Mouse (Mus musculus): ENCODE measurements around the gene Epha4. TPM values are rescaled to one million over a fixed set of nuclear protein-coding genes. Genes with fewer than 3 reads are reported as not detected.

Epha4 gene
- polyA plus RNA-seq (2017; shearing (Covaris generic)), result under 1 TPM in 1 of 3 experiments, not detected in 2; 0.39 TPM

- no peak for ATAC-seq
Observed at GRCm38 (mm10) chr1:77514963-77515650, at the start of gene Epha4. Gene Epha4, minus strand, starts transcription at chr1:77515088.

DNA sequence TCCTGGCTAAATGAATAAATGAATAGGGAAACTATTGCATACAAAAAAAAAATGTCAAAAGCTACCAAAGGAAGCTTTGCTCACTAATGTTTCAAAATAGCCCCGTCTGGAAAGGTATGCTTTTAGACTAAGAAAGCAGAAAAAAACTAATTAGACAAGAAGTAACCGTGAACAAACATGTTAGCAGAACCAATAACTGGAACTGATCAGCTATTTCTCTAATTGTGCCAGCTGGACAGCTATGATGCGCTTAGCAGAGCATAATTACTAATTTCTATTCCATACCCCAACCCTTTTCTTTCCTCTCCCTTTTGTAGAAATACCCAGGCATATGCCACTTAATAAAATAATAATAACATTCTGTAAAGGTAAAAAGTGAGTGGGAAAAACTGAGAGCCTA lies 41.3 kb upstream of the Epha4 start:
- no peak for ATAC-seq

GRCm38 (mm10) chr1:77551927-77552326 lies 37.0 kb upstream of the Epha4 start:
- no peak for ATAC-seq

- no peak for ATAC-seq
Observed at GRCm38 (mm10) chr1:77545722-77546121, 30.8 kb upstream of the Epha4 start.

DNA sequence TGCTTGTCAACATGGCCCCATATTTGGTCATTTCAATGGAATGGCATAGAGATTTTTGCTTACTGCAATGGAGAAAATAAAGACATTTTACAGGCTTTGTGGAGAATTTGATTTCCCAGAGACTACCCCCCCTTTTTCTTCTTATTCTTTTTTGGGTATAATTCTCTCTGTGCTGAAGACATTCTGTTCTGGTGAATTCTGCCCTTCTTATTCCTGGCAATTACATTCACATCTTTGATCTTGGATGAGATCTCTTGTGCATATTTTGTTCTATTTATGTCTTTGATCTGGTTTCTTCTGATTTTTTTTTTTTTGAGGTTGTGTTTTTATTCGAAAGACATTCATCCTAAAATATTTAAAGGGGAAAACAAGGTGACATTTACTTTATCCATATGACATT lies 30.1 kb upstream of the Epha4 start:
- no peak for ATAC-seq

DNA sequence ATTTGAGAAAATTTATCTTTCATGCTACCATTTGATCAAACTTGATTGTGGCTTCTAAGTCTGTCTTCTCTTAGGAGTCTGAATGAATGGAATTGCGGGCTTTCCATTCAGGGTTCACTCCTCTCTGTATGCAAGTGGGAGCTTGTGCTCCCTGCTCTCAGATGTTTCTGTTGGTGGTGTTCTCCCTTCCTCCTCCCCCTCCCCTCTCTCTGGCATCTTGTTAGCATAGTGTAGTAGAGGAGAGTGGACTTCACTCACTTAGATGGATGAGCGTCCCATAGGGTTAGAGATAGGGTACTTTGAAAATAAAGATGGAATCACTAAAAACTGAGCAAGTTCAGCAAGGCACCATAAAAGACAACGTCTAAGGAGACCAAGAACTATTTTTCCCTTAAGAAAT lies 29.4 kb upstream of the Epha4 start:
- no peak for ATAC-seq

GRCm38 (mm10) chr1:77539945-77540344 lies 25.1 kb upstream of the Epha4 start:
- no peak for ATAC-seq

DNA sequence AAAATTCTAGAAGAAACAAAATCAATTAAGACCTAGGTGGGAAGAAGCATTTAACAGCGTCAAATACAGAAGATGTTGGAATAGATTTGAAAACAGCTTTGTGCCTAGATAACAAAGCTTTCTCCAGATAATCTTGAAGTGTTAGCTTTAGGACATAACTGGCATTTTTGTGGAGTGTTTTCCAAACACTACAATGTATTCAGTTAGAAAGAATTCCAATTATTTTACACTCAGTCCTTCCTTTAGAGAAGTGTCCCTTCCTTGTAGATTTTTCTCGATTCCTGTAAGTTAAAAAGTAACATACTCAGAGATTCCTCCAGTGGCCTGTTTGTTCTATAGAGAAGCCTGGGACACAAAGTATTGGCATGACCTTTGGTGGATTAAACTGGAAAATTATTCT lies 23.7 kb upstream of the Epha4 start:
- no peak for ATAC-seq

- no peak for ATAC-seq
Observed at GRCm38 (mm10) chr1:77535905-77536304, 21.0 kb upstream of the Epha4 start.

- ATAC-seq, result no peak
Observed at GRCm38 (mm10) chr1:77532576-77533183, 17.8 kb upstream of the Epha4 start.

GRCm38 (mm10) chr1:77531934-77532575 lies 17.2 kb upstream of the Epha4 start:
- ATAC-seq, result no peak

- ATAC-seq, result no peak
Observed at GRCm38 (mm10) chr1:77525082-77525481, 10.2 kb upstream of the Epha4 start.

- ATAC-seq, result no peak
Observed at GRCm38 (mm10) chr1:77523354-77523753, 8.5 kb upstream of the Epha4 start.

DNA sequence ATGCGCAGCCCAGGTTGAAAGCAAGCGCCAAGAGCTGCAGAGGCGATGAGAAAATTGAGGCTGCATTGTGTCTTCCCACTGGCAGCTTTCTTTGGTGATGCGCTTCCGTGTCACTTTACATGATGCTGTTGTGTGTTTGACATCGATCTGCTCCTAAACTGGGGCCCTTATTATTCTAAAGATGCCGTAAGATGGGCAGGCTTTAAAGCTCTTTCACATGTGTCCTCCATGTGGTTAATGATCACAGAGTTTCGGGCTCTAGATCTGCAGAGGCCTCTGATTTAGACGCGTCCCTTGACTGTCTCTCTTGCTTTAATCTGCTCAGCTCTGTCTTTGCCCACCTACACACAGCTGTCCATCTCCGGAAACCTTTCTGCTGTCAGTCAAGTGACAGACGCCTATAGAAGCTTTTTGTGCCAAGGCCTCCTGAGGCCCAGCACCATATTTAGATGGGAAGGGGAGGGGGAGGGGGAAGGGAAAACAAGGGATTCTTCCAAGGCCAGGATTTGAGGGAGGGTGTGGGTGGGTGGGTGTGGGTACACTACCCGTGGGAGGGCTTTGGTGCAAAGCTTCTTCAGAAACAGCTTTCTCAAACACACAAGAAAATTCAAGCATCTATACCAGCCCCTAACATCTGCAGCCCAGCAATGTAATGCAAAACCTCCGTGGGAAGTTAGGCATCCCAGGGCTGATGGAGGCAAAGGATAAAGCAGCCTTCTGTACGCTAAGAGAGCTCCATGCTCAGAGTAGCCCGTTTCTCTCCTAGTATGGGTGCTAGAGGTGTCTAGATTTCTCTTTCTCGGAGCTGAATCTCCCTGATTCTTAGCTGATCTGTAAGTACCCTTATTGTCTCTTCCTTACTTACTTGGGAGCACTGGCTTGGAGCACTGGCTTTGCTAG lies 7.0 kb upstream of the Epha4 start:
- no peak for ATAC-seq

GRCm38 (mm10) chr1:77518715-77519114 lies 3.8 kb upstream of the Epha4 start:
- ATAC-seq, result no peak

GRCm38 (mm10) chr1:77516203-77516991 lies 1.5 kb upstream of the Epha4 start:
- ATAC-seq, result no peak

DNA sequence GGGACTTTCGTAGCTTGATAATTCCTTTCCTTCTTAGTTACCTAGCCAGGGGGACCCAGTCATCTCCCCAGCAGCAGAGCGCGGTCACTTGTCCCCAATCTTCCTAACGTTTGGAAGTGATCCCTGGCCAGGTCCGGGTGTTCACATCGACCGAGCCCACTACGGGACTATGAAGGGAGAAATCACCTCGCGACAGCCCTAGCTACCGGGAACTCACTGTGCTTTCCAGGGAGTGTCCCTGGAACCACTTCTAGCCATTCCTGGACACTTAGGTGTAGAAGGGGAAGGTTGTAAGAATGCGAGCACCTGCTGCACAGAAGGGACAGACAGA lies 728 bp upstream of the Epha4 start:
- no peak for ATAC-seq

- ATAC-seq, result no peak
Observed at GRCm38 (mm10) chr1:77514325-77514962, 444 bp downstream of the Epha4 start.

DNA sequence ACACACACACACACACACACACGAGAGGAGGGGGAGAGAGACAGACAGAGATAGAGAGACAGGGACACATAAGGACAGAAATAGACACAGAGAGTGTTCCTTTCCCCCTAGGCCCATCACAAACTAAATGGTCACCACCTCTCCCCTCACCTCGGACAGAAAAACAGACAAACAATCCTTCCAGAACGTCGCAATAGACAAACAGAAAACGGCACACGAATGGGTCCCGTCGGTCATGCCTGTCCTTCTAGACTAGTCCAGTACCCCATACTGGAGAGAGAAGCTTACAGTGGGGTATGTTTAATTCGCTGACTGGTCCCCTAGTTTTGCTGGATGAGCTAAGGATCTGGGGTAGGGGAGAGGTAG lies 946 bp downstream of the Epha4 start:
- ATAC-seq, result no peak

GRCm38 (mm10) chr1:77513411-77513941 lies 1.4 kb downstream of the Epha4 start:
- no peak for ATAC-seq

DNA sequence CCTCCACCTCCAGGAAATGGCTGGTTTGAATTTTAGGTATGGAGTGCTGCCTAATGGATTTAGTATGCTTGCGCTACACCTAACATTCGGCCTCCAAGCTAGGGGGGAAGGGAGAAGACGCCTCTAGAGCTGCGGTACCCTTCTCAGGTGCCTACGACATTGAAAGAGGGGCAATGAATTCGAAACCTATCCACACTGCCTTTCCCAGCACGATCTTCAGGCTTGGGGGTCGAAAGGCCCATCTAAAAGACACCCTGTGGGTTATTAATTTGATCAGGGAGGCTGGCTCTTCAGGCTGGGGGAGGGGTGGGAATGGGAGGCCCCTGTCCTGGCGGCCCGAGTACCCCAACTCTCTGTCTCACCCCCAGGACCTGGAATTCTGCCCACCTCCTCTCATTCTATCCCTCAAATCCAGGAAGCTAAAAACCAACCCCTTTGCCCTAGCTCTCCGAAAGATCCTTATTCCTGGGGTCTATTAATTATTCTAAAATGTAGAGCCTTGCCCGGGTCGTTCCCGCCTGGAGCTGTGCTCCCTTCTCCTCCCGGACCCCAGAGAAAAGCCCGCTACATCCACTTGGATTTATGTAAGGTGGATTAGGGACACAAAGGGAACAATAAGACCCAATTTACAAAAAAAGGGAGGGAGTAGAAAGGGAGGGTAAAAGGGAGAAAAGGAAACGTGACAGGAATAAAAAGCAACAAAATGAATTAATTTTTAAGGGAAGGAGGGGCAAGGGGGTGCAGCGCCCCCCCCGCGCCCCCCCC lies 2.3 kb downstream of the Epha4 start:
- ATAC-seq, result no peak
